Mouse (Mus musculus): ENCODE measurements around the gene Pip4k2c. TPM values are rescaled to one million over a fixed set of nuclear protein-coding genes. Genes with fewer than 3 reads are reported as not detected.
A peak's percentile ranks its signal among the peaks of the same experiment; 100 is the strongest.
"Not testable (repeated sequence)": the region's sequence is repeated elsewhere in the genome, so short reads cannot be mapped to it uniquely, and the experiment has no call there.

The Pip4k2c gene
- polyA plus RNA-seq, 1 experiment, result 31.4 TPM

- WGBS, result 10% methylated on average over 22 of the region's 22 CpGs
- peak overlapping the region; percentile 68 for H3K4me3 ChIP-seq (ENCODE audit: low read depth, low read length)
- TF ChIP-seq CTCF (IDR thresholded peaks at IDR 0.05; ENCODE audit: extremely low read depth, insufficient read length, insufficient replicate concordance, low read depth, low read length) (no peak), POLR2A (IDR thresholded peaks at IDR 0.05; ENCODE audit: low read depth, low read length) (no peak)
- H3K4me1 ChIP-seq (ENCODE audit: control insufficient read depth, insufficient read depth, insufficient read length, low read length), result no peaks in the 10 kb centered on the region; the same call in 1 of the 2 replicates
- peaks cover 3% of the 10 kb centered on the region; the same call in 1 of the 2 replicates for H3K27me3 ChIP-seq (ENCODE audit: control insufficient read depth, insufficient read depth, low read length)
- H3K27ac ChIP-seq (ENCODE audit: insufficient read depth, low read depth, low read length), result peak overlapping the region; percentile 3
- H3K36me3 ChIP-seq (ENCODE audit: control insufficient read depth, insufficient read depth, low read length), result peaks cover 17% of the 10 kb centered on the region
These were observed 16.7 kb downstream of the Pip4k2c start for GRCm38 (mm10) chr10:127194428-127195327.

DNA sequence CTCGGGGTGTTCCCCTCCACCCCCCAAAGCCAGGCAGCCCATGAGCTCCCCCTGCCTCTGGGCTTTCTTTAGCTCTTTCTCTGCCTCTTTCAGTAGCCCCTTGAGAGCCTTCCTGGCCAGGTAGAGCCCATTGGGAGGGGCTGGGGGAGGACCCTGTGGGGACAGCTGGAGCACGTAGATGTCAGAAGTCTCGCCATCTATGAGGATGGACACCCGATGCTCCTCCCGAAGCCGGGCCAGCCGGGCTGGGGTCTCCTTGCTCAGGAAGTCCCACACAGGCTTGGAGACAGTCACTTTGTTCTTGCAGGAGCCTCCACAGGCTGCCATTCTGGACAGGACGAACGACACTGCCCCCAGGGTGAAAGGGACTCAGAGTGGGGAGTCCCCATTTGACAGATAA lies 18.4 kb downstream of the Pip4k2c start:
- 88% methylated on average over 9 of the region's 9 CpGs for WGBS

GRCm38 (mm10) chr10:127192057-127192328 lies 19.4 kb downstream of the Pip4k2c start:
- H3K36me3 ChIP-seq (ENCODE audit: control insufficient read depth, insufficient read depth, low read length); H3K4me3 ChIP-seq (ENCODE audit: low read depth, low read length); H3K4me1 ChIP-seq (ENCODE audit: control insufficient read depth, insufficient read depth, insufficient read length, low read length); H3K27ac ChIP-seq (ENCODE audit: insufficient read depth, low read depth, low read length): not testable (repeated sequence)
- WGBS, result 58% methylated on average over 1 of the region's 1 CpGs
- H3K27me3 ChIP-seq (ENCODE audit: control insufficient read depth, insufficient read depth, low read length), result peaks cover 26% of the 10 kb centered on the region

More for the DNA sequence above, 18.4 kb downstream of the Pip4k2c start:
- TF ChIP-seq CTCF (IDR thresholded peaks at IDR 0.05; ENCODE audit: extremely low read depth, insufficient read length, insufficient replicate concordance, low read depth, low read length) (no peak), POLR2A (IDR thresholded peaks at IDR 0.05; ENCODE audit: low read depth, low read length) (no peak)
- no peak overlapping the region for H3K27ac ChIP-seq (ENCODE audit: insufficient read depth, low read depth, low read length)
- H3K4me1 ChIP-seq (ENCODE audit: control insufficient read depth, insufficient read depth, insufficient read length, low read length), result peaks cover 4% of the 10 kb centered on the region; the same call in 1 of the 2 replicates
- H3K4me3 ChIP-seq (ENCODE audit: low read depth, low read length), result no peak overlapping the region
- peaks cover 1% of the 10 kb centered on the region; the same call in 1 of the 2 replicates for H3K36me3 ChIP-seq (ENCODE audit: control insufficient read depth, insufficient read depth, low read length)
- H3K27me3 ChIP-seq (ENCODE audit: control insufficient read depth, insufficient read depth, low read length), result peaks cover 19% of the 10 kb centered on the region

- Histone ChIP-seq H3K4me1 (ENCODE audit: control insufficient read depth, insufficient read depth, insufficient read length, low read length) (peaks cover 4% of the 10 kb centered on the region; the same call in 1 of the 2 replicates), H3K27ac (ENCODE audit: insufficient read depth, low read depth, low read length) (no peak overlapping the region), H3K4me3 (ENCODE audit: low read depth, low read length) (no peak overlapping the region), H3K27me3 (ENCODE audit: control insufficient read depth, insufficient read depth, low read length) (peaks cover 32% of the 10 kb centered on the region), H3K36me3 (ENCODE audit: control insufficient read depth, insufficient read depth, low read length) (no peaks in the 10 kb centered on the region)
- no peak for TF ChIP-seq POLR2A (IDR thresholded peaks at IDR 0.05; ENCODE audit: low read depth, low read length)
- no peak for TF ChIP-seq CTCF (IDR thresholded peaks at IDR 0.05; ENCODE audit: extremely low read depth, insufficient read length, insufficient replicate concordance, low read depth, low read length)
- 85% methylated on average over 19 of the region's 19 CpGs for WGBS
These were observed 20.0 kb downstream of the Pip4k2c start for GRCm38 (mm10) chr10:127191191-127192056.

DNA sequence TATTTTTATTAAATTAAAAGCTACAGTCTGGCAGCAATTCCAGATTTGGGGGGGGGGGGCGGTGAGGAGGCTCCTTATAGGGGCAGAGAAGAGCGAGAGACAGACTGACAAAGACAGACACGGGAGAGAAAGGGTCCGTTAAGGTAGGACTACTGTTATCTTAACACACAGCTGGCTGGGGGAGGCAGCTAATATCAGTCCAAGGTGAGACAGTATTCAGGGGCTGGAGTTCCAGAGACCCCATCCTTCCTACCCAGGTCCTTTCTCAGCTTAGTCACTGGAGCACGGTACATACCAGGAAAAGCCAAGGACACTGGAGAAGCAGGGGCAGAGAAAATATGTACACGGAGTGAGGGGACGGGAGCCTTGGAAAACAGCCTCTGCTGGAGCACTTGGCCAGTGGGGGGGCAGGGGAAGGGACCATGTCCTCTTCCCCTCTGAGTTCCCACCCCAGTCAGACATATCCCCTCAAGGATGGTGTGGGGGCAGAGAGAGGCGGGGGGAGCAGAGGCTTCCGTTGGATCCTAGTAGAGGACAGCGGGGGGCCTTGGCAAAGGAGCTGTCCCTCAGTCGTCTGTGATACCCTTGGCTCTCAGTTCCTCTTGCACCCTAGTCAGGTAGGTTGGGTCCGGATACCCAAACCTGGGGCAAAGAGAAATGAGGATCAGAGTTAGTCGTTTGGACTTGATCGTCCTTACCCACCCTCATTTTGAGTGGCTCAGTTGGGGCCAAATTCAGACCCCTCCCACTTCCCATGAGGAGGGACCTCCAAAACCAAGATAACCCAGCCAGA lies 20.8 kb downstream of the Pip4k2c start:
- no peak overlapping the region for H3K4me3 ChIP-seq (ENCODE audit: low read depth, low read length)
- TF ChIP-seq POLR2A (IDR thresholded peaks at IDR 0.05; ENCODE audit: low read depth, low read length) (no peak), CTCF (IDR thresholded peaks at IDR 0.05; ENCODE audit: extremely low read depth, insufficient read length, insufficient replicate concordance, low read depth, low read length) (no peak)
- H3K4me1 ChIP-seq (ENCODE audit: control insufficient read depth, insufficient read depth, insufficient read length, low read length), result peaks cover 4% of the 10 kb centered on the region; the same call in 1 of the 2 replicates
- H3K27ac ChIP-seq (ENCODE audit: insufficient read depth, low read depth, low read length), result peak overlapping the region; percentile 18; the same call in 1 of the 2 replicates
- H3K27me3 ChIP-seq (ENCODE audit: control insufficient read depth, insufficient read depth, low read length), result peaks cover 33% of the 10 kb centered on the region
- 67% methylated on average over 14 of the region's 14 CpGs for WGBS
- no peaks in the 10 kb centered on the region for H3K36me3 ChIP-seq (ENCODE audit: control insufficient read depth, insufficient read depth, low read length)

- H3K4me3 ChIP-seq (ENCODE audit: low read depth, low read length), result peak within 1 kb of the TSS; percentile 63
- peaks cover 33% of the 10 kb centered on the region for H3K27me3 ChIP-seq (ENCODE audit: control insufficient read depth, insufficient read depth, low read length)
- 18% methylated on average over 35 of the region's 35 CpGs for WGBS
- TF ChIP-seq CTCF (IDR thresholded peaks at IDR 0.05; ENCODE audit: extremely low read depth, insufficient read length, insufficient replicate concordance, low read depth, low read length) (no peak), POLR2A (IDR thresholded peaks at IDR 0.05; ENCODE audit: low read depth, low read length) (no peak)
- H3K4me1 ChIP-seq (ENCODE audit: control insufficient read depth, insufficient read depth, insufficient read length, low read length), result peaks cover 4% of the 10 kb centered on the region; the same call in 1 of the 2 replicates
- H3K27ac ChIP-seq (ENCODE audit: insufficient read depth, low read depth, low read length), result peak within 1 kb of the TSS; percentile 81
- H3K36me3 ChIP-seq (ENCODE audit: control insufficient read depth, insufficient read depth, low read length), result no peaks in the 10 kb centered on the region
These were observed 21.6 kb downstream of the Pip4k2c start, which contains the start of gene Arhgef25 for GRCm38 (mm10) chr10:127189651-127190381. Gene Arhgef25, minus strand, starts transcription at chr10:127190083.

All from small intestine, adult 2 months (tissue).